Mouse (Mus musculus): ENCODE data around the gene Tmem109. TPM values are rescaled to one million over a fixed set of nuclear protein-coding genes. Genes with fewer than 3 reads are reported as not detected.
A peak's percentile ranks its signal among the peaks of the same experiment; 100 is the strongest.

The Tmem109 gene
- total RNA-seq, 2 experiments from 2014 or later: 132 to 167 TPM

DNA sequence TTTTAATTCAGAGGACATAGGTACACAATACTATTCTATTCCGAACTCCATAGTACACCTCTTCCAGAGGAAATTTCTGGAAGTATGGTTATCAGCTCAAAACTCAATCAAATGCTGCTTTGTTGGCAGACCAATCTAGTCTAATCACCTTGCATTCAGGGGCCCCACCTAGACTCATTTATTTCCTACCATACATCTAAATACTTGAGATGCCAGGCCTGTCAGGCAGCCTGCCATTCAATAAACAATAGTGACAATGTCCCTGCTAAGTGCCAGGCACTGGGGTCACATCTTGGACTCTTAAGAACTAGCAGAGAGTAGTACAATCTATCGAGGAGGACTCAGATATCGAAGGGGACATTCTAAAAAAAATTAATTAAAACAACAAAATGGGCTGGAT, 10.4 kb upstream of the Tmem109 start:
- no peak for DNase-seq

DNA sequence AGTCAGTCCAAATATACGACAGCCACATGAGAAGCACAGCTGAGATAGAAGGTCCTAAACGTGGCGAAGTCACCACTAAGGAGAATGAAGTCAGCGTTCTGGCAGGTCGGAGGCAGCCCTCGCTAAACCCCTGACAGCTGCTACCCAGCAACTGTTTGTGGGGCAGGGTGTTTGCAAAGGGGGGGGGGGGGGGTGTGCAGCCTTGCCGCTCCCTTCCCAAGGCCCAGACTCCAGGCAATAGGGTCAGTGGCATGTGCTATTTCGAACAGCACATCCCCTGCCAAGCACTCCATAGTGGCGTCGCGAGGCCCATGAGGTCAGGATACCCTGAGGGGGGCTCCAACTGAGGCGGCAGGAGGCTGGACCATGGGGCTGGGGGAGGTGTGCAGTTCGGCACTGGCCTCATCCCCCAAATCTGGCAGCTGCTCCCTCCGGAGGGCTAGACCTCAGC, 801 bp downstream of the Tmem109 start:
- DNase-seq: no peak

GRCm38 (mm10) chr19:10880085-10880974, 1.5 kb downstream of the Tmem109 start:
- DNase-seq: peak; percentile 33 to 55

DNA sequence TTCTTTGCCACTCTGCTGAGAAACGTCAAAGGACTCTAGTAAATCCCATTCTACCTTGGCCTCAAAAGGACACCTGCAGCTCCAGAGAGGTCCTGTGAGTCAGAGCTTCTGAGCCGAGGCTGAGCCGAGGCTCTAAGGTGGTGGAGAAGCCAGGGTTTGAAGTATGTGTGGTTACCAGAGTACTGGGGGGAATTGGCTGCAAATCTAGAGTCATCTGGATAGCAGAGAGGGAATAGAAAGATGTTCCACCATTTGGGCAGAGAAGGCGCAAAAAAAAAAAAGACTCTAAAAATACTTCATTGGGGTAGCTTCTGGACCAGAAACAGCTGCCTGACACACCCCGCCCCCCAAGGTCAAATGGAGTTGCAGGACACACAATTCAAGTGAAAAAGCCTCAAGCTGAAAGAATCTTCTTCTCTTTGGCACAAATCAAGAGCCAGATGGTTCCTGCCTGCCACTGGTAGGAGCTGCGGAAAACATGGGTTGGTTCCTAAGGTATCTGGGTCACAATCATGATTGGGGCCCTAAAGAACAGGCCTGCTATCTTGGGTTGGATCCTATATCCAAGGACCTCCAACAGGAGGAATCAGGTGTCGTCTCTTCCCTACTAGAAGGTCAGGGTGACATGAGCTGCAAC, 3.5 kb downstream of the Tmem109 start:
- peak; percentile 40 to 58 for DNase-seq

- DNase-seq: no peak
Measured at GRCm38 (mm10) chr19:10871328-10871961, 10.4 kb downstream of the Tmem109 start.

DNA sequence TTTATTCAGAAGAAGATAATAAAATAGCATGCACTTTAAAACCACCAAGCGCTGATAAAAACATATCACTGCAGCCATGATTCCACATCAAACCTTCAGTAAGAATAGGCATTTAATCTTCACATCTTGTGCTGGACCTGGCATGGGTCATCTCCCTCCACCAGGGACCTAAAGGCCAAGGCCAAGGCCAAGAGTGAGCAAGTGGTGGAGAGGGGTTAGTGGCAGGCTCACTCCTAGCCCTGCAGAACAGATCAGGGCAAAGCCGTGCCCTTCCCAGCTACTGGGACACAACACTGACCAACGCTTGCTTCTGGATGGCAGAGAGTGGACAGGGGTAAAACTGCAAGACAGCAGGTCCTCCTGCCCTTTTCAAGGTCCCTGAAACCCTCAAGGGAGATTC, 11.1 kb downstream of the Tmem109 start:
- DNase-seq: peak; percentile 61 to 72

DNA sequence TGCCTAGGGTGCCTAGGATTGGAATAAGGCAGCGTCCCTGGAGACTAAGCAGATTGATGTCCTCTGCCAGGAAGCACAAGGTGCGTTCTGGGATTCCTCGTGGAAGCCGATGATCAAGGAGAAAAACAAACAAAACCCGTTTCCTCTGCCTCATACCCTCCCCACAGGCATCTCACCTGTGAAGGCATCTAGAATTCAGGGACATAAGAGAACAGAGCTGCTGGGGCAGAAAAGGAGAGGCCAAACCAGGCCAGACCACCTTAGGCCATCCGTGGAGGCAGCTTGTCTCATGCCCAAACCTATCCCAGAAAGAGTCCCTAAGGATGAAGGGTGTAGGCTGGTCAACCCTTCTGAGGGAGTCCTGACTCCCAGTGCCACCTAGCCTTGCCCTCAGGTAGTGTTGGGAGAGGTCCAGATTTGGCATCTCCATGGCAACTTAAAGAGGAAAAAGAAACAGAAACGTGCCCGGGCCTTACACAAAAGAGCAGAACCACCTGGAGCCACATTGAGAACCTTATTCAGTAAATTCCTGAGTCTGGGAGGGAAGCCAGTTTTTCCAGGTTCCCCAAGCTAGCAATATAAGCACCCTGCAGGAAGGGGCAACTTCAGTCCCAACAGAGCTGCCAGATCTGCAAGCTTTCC, 11.8 kb downstream of the Tmem109 start, which contains the start of gene Tmem132a:
Gene Tmem132a, minus strand, starts transcription at position 55 of the 642 bp plus-strand sequence.
- DNase-seq: no peak

DNA sequence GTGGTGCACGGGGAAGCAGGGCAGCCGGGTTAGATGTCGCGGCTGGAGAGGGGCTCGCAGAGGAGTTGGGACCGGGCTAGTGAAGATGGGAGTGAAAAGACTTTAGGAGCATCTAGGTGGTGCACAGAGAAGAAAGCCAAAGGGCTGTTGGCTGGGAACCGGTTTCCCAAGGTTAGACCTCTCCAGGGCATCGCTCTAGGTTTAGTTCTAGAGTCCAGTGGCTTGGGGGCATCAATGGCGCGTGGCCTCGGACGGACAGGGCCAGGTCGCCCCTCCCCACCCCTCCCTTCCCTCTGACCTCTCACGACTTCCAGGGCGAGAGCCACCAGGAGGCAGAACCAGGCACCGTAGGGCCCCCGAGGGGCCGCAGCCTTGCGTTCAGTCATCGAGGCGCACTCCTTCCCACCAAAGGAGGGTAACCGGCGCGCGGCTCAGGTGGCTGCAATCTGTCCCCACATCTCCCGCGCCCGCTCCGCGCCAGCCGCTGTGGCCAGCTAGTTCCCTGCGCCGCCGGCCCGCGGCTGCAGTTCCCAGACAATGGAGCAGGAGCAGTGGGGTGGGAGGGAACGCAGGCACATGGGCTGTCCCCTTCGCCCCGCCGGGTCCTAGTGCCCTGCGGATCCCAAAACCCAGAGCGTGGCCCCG, 12.4 kb downstream of the Tmem109 start:
- DNase-seq: peak; percentile 90

DNA sequence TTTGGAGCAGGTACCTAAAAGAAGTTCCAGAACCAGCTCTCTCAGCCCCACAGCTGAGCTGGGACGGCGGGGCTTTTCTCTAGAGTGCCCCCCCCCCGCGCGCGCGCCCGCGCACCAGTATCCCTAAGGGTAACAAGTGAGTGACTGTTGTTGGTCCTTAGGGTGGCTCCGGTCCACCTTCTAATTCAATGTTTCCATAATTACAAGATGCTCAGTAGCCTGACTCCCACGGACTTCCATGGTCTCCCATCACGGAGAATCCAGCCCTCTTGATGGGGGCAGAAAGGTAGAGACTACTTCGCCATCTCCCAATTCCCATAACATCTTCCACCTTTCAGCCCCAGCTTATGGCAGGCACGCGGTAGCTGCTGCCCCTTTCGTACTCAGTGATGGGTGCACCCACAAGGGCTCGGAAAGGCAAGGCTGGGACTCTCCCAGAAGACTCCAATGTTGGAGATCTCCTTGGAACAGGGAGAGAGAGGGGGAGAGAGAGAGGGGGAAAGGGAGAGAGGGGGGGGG, 13.1 kb downstream of the Tmem109 start:
- DNase-seq: no peak

DNA sequence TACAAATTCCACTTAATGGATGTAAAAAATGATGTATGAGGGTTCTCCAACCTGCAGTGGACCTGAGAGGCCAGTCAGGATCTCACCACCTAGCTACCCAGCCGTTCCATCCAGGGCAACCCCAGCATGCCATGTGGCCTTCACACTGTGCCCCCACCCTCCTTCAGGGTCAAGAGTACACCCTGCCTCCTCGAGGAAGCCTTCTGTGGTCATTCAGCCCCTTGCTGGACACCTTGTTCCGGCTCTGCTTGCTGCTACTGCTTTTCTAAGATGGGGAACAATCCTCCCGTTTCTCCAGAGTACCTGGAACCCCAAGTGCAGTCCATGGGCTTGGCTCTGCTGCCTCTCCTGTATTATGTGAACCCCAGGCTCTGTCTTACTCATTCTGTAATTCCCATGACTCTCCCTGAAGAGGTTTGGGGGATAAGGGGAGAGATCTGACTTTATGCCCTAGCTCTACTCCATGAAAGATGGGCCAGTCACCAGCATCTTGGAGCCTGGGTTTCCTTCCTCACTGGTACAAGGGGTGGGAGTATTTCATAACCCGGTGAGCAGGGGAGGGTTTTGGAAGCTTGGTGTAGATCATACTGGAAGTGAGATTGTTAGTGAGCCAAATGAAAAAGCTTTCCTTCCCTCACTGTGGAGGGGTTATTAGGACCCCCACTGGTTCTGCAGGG, 13.7 kb downstream of the Tmem109 start:
- no peak for DNase-seq

DNA sequence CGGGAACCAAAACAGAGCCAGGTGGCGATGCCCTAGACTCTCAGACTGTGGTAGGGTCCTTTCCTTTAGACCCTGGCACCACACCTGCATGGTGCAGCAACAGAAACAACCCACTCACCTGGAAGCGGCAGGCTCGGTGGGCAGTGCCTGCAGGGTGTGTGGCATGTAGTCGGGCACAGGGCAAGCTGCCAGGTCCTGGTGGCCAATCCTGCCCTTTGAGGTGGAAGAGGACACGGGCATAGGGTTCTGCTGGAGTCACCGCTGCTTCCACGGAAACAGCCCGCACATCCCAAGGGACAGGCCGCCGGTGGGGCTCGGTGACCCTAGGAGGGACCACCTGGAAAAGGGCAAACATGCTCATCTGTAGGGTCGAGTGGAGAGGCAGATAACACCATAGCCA, 15.4 kb downstream of the Tmem109 start:
- no peak for DNase-seq

GRCm38 (mm10) chr19:10860072-10860497, 21.7 kb downstream of the Tmem109 start:
- no peak for DNase-seq

DNA sequence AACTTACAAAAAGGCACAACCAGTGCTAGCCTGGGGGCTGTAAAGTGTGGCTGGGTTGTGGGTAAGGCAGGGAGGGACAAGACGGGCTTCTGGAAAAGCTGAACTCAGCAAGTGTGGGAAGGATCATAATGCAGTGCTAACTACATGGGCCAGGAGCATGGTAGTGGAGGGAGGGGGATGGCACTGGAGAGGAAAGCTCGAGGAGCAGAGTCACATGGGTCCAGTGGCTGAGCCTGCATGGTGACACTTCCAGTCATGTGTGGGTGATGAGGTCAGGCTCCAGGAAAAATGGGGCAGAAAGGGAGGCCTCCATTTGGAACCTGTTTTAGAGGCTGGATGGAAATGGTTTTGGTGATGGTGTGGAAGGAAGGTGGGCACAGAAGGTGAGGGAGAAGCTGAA, 25.3 kb downstream of the Tmem109 start:
- DNase-seq: no peak

- no peak for DNase-seq
Measured at GRCm38 (mm10) chr19:10855422-10855821, 26.4 kb downstream of the Tmem109 start.

GRCm38 (mm10) chr19:10847311-10848087, 34.3 kb downstream of the Tmem109 start:
- DNase-seq: peak; percentile 81

DNA sequence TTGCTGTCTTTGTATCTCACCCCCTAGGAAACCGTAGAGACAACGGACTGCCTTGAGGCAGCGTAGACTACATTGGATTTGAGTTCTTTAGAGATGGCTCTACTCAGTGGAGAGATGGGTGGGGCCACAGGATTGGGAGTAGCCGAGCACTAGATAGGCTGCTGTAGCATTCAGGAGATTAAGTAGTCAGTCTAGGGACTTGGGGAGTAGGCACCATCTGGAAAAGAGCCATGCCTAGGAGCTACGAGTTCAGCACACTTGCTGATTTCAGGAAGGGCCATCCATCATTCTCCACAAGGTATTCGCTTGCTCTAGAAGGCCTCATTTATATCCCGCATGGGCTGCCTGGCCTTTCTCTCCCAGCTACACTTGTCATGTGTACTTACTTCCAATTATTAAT, 35.7 kb downstream of the Tmem109 start:
- no peak for DNase-seq

- no peak for DNase-seq
Measured at GRCm38 (mm10) chr19:10845454-10845853, 36.3 kb downstream of the Tmem109 start.

- DNase-seq: no peak
Measured at GRCm38 (mm10) chr19:10844206-10844605, 37.6 kb downstream of the Tmem109 start.

DNA sequence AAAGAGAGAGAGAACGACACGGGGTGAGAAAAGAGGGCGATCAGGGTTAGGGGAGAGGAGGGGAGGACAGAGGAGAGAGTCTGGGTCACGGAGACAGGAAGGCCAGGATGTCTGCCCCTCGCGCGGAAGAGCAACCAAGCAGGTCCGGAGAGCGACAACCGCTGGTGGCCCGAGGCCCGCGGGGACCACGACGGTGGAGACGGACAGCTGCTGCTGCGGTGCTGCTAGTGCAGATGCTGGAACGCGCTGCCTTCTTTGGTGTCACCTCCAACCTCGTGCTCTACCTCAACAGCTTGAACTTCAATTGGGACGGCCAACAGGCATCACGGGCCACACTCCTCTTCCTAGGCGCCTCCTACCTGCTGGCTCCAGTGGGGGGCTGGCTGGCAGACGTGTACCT, 38.9 kb downstream of the Tmem109 start:
- no peak for DNase-seq

Data from adrenal gland, postnatal 36 days (tissue).